Mouse (Mus musculus) neural tube, embryonic 14.5 days (tissue): ENCODE measurements around the gene Gstt1. TPM values are rescaled to one million over a fixed set of nuclear protein-coding genes. Genes with fewer than 3 reads are reported as not detected.
A peak's percentile ranks its signal among the peaks of the same experiment; 100 is the strongest.

Source experiments
- ATAC-seq: fragments of 200-750 bp; cut with Nextera tagmentation; 2 replicates; pipeline ENCODE4 v1.8.0; 2017; ENCODE audit warnings: low read depth, mild to moderate bottlenecking, moderate TSS enrichment, moderate library complexity
- H3K27ac ChIP-seq: fragments of 300-500 bp; sonication (generic); 2 replicates; pipeline ENCODE4 v1.5.1; 2014; ENCODE audit warnings: low read depth, mild to moderate bottlenecking, control low read depth, low read length, moderate library complexity, mixed read lengths
- H3K27me3 ChIP-seq: fragments of 300-500 bp; sonication (generic); 2 replicates; pipeline ENCODE4 v1.6.1; 2014; ENCODE audit warnings: low read length; ENCODE audit not compliant: control insufficient read depth, insufficient read depth
- H3K36me3 ChIP-seq: fragments of 300-500 bp; sonication (generic); 2 replicates; pipeline ENCODE4 v1.6.1; 2014; ENCODE audit warnings: low read length, mixed read lengths; ENCODE audit not compliant: control insufficient read depth, insufficient read depth
- H3K4me1 ChIP-seq: fragments of 300-500 bp; sonication (generic); 2 replicates; pipeline ENCODE4 v1.6.1; 2014; ENCODE audit warnings: low read length; ENCODE audit not compliant: control insufficient read depth, insufficient read depth
- H3K4me2 ChIP-seq: fragments of 300-500 bp; sonication (generic); 2 replicates; pipeline ENCODE4 v1.6.1; 2014; ENCODE audit warnings: mild to moderate bottlenecking, low read depth, low read length, control low read depth
- H3K4me3 ChIP-seq: fragments of 300-500 bp; sonication (generic); 2 replicates; pipeline ENCODE4 v1.5.1; 2014; ENCODE audit warnings: low read depth, low read length, control low read depth, mixed read lengths
- H3K9ac ChIP-seq: fragments of 300-500 bp; sonication (generic); replicated peaks from 2 replicates; pipeline ENCODE4 v1.6.1; 2014; ENCODE audit warnings: low read depth, mild to moderate bottlenecking, control low read depth, low read length, mixed read lengths
- H3K9me3 ChIP-seq: fragments of 300-500 bp; sonication (generic); 2 replicates; pipeline ENCODE4 v1.6.1; 2016; ENCODE audit warnings: low read length; ENCODE audit not compliant: control insufficient read depth
- WGBS: fragments of 180-500 bp; shearing (Covaris S2); extraction: QIAGEN DNeasy Blood & Tissue Kit; methylation state at CpG from one replicate; pipeline ENCODE4 v1.1.7; 2014; 5-methylcytosine and 5-hydroxymethylcytosine counted together
- polyA plus RNA-seq: library from polyadenylated mRNA; unstranded; fragments of >200 nt; fragmentation: Nextera tagmentation; extraction: Ambion mirVana; gene quantifications from 2 replicates; pipeline ENCODE4 v1.2.1, GENCODE M21; 2014

The Gstt1 gene
- polyA plus RNA-seq, 1 experiment from 2014 or later = 11.2 TPM

GRCm38 (mm10) chr10:75790773-75791172 is 7.6 kb downstream of the Gstt1 start:
- Histone ChIP-seq H3K9ac (no peak overlapping the region), H3K27ac (no peak overlapping the region), H3K4me2 (no peak overlapping the region), H3K27me3 (no peaks in the 10 kb centered on the region), H3K9me3 (no peaks in the 10 kb centered on the region), H3K4me3 (no peak overlapping the region), H3K36me3 (no peaks in the 10 kb centered on the region), H3K4me1 (no peaks in the 10 kb centered on the region; the same call in 1 of the 2 replicates)
- ATAC-seq = no peak
- 22% methylated on average over 7 of the region's 7 CpGs for WGBS

- no peak overlapping the region for H3K27ac ChIP-seq
- H3K4me2 ChIP-seq = no peak overlapping the region
- H3K4me3 ChIP-seq = no peak overlapping the region
- no peaks in the 10 kb centered on the region for H3K9me3 ChIP-seq
- WGBS = 89% methylated on average over 5 of the region's 5 CpGs
- ATAC-seq = no peak
- H3K4me1 ChIP-seq = no peaks in the 10 kb centered on the region; the same call in 1 of the 2 replicates
- H3K9ac ChIP-seq = no peak overlapping the region
- no peaks in the 10 kb centered on the region for H3K27me3 ChIP-seq
- no peaks in the 10 kb centered on the region for H3K36me3 ChIP-seq
Observed at GRCm38 (mm10) chr10:75789841-75790240, 8.5 kb downstream of the Gstt1 start.

GRCm38 (mm10) chr10:75789081-75789735 is 9.2 kb downstream of the Gstt1 start:
- no peak for ATAC-seq
- H3K9me3 ChIP-seq = no peaks in the 10 kb centered on the region
- H3K27me3 ChIP-seq = no peaks in the 10 kb centered on the region
- H3K27ac ChIP-seq = no peak overlapping the region
- H3K9ac ChIP-seq = no peak overlapping the region
- H3K4me3 ChIP-seq = no peak overlapping the region
- 87% methylated on average over 6 of the region's 6 CpGs for WGBS
- H3K4me2 ChIP-seq = no peak overlapping the region
- H3K36me3 ChIP-seq = no peaks in the 10 kb centered on the region
- no peaks in the 10 kb centered on the region for H3K4me1 ChIP-seq

- Histone ChIP-seq H3K36me3 (no peaks in the 10 kb centered on the region), H3K4me2 (no peak overlapping the region), H3K9ac (no peak overlapping the region), H3K4me3 (no peak overlapping the region), H3K27ac (no peak overlapping the region), H3K27me3 (no peaks in the 10 kb centered on the region), H3K9me3 (no peaks in the 10 kb centered on the region), H3K4me1 (no peaks in the 10 kb centered on the region)
- WGBS = 93% methylated on average over 8 of the region's 8 CpGs
- no peak for ATAC-seq
Observed at GRCm38 (mm10) chr10:75788277-75788676, 10.1 kb downstream of the Gstt1 start.

GRCm38 (mm10) chr10:75785442-75785841 is 12.9 kb downstream of the Gstt1 start:
- 80% methylated on average over 1 of the region's 1 CpGs for WGBS
- H3K4me3 ChIP-seq = no peak overlapping the region
- no peak for ATAC-seq
- 0 out of 2 replicates have a peak, but pooled peaks cover 5% of the 10 kb centered on the region for H3K27me3 ChIP-seq
- 0 out of 2 replicates have a peak, but pooled peaks cover 3% of the 10 kb centered on the region for H3K4me1 ChIP-seq
- no peak overlapping the region for H3K9ac ChIP-seq
- no peak overlapping the region for H3K4me2 ChIP-seq
- no peak overlapping the region for H3K27ac ChIP-seq
- H3K36me3 ChIP-seq = no peaks in the 10 kb centered on the region
- H3K9me3 ChIP-seq = no peaks in the 10 kb centered on the region

GRCm38 (mm10) chr10:75780769-75781578 is 17.4 kb downstream of the Gstt1 start, which contains the start of the genes Gm20441 and Gstt3:
TSS of gene Gm20441 (minus strand) at chr10:75780954.
TSS of gene Gstt3 (minus strand) at chr10:75781414.
- Histone ChIP-seq H3K9me3 (no peaks in the 10 kb centered on the region), H3K27me3 (0 out of 2 replicates have a peak, but pooled peaks cover 5% of the 10 kb centered on the region), H3K4me3 (peak within 1 kb of the TSS; percentile 19), H3K27ac (no peak within 1 kb of the TSS), H3K36me3 (no peaks in the 10 kb centered on the region), H3K4me2 (peak within 1 kb of the TSS; percentile 39), H3K4me1 (0 out of 2 replicates have a peak, but pooled peaks cover 4% of the 10 kb centered on the region), H3K9ac (0 out of 2 replicates have a peak within 1 kb of the TSS, but pooled peaks have one; percentile 5)
- peak; percentile 14; the same call in 1 of the 2 replicates for ATAC-seq
- WGBS = 2% methylated on average over 28 of the region's 28 CpGs

GRCm38 (mm10) chr10:75779206-75780174 is 18.9 kb downstream of the Gstt1 start:
- WGBS = 37% methylated on average over 15 of the region's 15 CpGs
- H3K27ac ChIP-seq = no peak overlapping the region
- no peak overlapping the region for H3K4me3 ChIP-seq
- no peak overlapping the region for H3K9ac ChIP-seq
- H3K36me3 ChIP-seq = no peaks in the 10 kb centered on the region
- no peaks in the 10 kb centered on the region for H3K9me3 ChIP-seq
- 0 out of 2 replicates have a peak, but pooled peaks cover 5% of the 10 kb centered on the region for H3K27me3 ChIP-seq
- ATAC-seq = no peak
- H3K4me1 ChIP-seq = 0 out of 2 replicates have a peak, but pooled peaks cover 4% of the 10 kb centered on the region
- H3K4me2 ChIP-seq = no peak overlapping the region

GRCm38 (mm10) chr10:75777885-75778284 is 20.5 kb downstream of the Gstt1 start:
- Histone ChIP-seq H3K27ac (no peak overlapping the region), H3K4me3 (no peak overlapping the region), H3K4me2 (no peak overlapping the region), H3K27me3 (0 out of 2 replicates have a peak, but pooled peaks cover 5% of the 10 kb centered on the region), H3K9ac (no peak overlapping the region), H3K36me3 (no peaks in the 10 kb centered on the region), H3K9me3 (no peaks in the 10 kb centered on the region), H3K4me1 (0 out of 2 replicates have a peak, but pooled peaks cover 4% of the 10 kb centered on the region)
- 80% methylated on average over 2 of the region's 2 CpGs for WGBS
- no peak for ATAC-seq
